Mouse (Mus musculus): ENCODE measurements around the gene Rsph9.

- TF ChIP-seq CTCF (conservative IDR thresholded peaks at IDR 0.05; ENCODE audit: low read length) (no peak), NANOG (IDR thresholded peaks at IDR 0.05; ENCODE audit: borderline replicate concordance, low read length) (0 out of 2 replicates have a peak, but pooled peaks have one; percentile 11)
Observed at GRCm38 (mm10) chr17:46083381-46083780, 60.6 kb downstream of the Rsph9 start.

Data from E14TG2a.4 (cell line).